In the genomic region with DNA sequence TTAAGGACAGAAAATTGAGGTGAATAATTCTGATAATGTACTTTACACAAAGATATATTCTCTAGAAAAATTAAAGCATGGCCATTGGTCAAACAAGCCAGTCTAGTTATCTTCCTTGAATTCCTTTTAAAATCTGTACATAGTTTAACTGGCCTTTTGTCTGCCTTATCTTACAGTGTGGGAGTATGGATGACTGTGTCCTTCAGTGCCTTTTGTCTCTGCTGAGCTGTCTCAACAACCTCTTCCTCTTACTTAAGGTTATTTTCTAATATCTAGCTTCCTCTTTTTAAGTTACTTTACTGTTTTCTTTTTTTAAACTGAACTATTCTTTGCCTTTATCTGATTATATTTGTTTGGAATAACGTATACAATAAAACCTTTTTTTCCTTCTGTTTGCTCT, we compare ENCODE assay signal across 38 mouse cellular contexts. TPM values are rescaled to one million over a fixed set of nuclear protein-coding genes. Genes with fewer than 3 reads are reported as not detected.
DNase-seq lines count a peak whose midpoint lies in the region; ATAC-seq and TF ChIP-seq lines count a peak whose summit lies in the region.
"Had no signal": no experiment of that assay in that cellular context is flagged by ENCODE, and none has a peak within 500 bp of the region (broad histone marks: within the 10 kb centered on the region; RNA-seq: fewer than 3 reads in every experiment).

No protein-coding gene starts in this region.

- H3K4me1 ChIP-seq in spleen, adult 2 months (ENCODE audit: control insufficient read depth, insufficient read depth, insufficient read length), result peaks cover 3% of the 10 kb centered on the region
- H3K4me1 ChIP-seq: embryonic facial prominence, embryonic 10.5 days; embryonic facial prominence, embryonic 13.5 days; forebrain, embryonic 13.5 days; heart, embryonic 10.5 days; heart, embryonic 13.5 days had no signal

- H3K4me3 ChIP-seq in spleen, adult 2 months (ENCODE audit: extremely low read depth, insufficient read depth, insufficient read length), result no peak overlapping the region
- H3K4me3 ChIP-seq: embryonic facial prominence, embryonic 10.5 days; embryonic facial prominence, embryonic 13.5 days; erythroblast, embryonic 14.5 days; forebrain, embryonic 13.5 days; heart, adult 2 months; heart, embryonic 10.5 days; heart, embryonic 13.5 days had no signal

- WGBS in spleen, adult 2 months, result 85% methylated on average over 1 of the region's 1 CpGs

- peaks cover 30% of the 10 kb centered on the region for H3K36me3 ChIP-seq in spleen, adult 2 months (ENCODE audit: control insufficient read depth, insufficient read depth, low read length)
- peaks cover 12% of the 10 kb centered on the region for H3K36me3 ChIP-seq in splenic B cell, adult 2 months (ENCODE audit: control insufficient read depth, insufficient read depth, low read length, poor library complexity, severe bottlenecking)

- H3K27ac ChIP-seq in spleen, adult 2 months (ENCODE audit: insufficient read depth, low read length), result 0 out of 2 replicates have a peak overlapping the region, but pooled peaks have one; percentile 12
- H3K27ac ChIP-seq: embryonic facial prominence, embryonic 10.5 days; embryonic facial prominence, embryonic 13.5 days; forebrain, embryonic 13.5 days; heart, adult 2 months; heart, embryonic 10.5 days; heart, embryonic 13.5 days; hindbrain, embryonic 14.5 days; hindbrain, postnatal 0 days had no signal

- no peak for TF ChIP-seq POLR2A in spleen, adult 2 months (IDR thresholded peaks at IDR 0.05; ENCODE audit: low read depth, low read length)

- no peaks in the 10 kb centered on the region for H3K27me3 ChIP-seq in spleen, adult 2 months (ENCODE audit: control insufficient read depth, insufficient read depth, low read length)
- no peaks in the 10 kb centered on the region for H3K27me3 ChIP-seq in splenic B cell, adult 2 months (ENCODE audit: control insufficient read depth, insufficient read depth, low read length, poor library complexity, severe bottlenecking)
- H3K27me3 ChIP-seq: embryonic facial prominence, embryonic 13.5 days; forebrain, embryonic 13.5 days; heart, embryonic 13.5 days had no signal

- ATAC-seq in granulocyte monocyte progenitor cell, adult 5-6 weeks (replicated peaks; ENCODE audit: poor library complexity, severe bottlenecking), result peak; percentile 84
- ATAC-seq: CD4-positive, CD25-positive, alpha-beta regulatory T cell, adult 4 months; forebrain, embryonic 13.5 days; forebrain, embryonic 16.5 days; hindbrain, postnatal 0 days; inflammation-experienced regulatory T-cells, adult 6 months; intestine, embryonic 16.5 days had no signal

- DNase-seq in spleen, adult 2 months (ENCODE audit: low read depth in 1 of 2, low spot score in 2 of 2), result no peak
- no peak for DNase-seq in spleen, postnatal 10 days (ENCODE audit: low spot score in 2 of 2)
- peak; percentile 61 for DNase-seq in MEL-GATA-1-ER (ENCODE audit: extremely low read depth, low read depth)
- peak; percentile 31 for DNase-seq in splenic B cell, adult 2 months (ENCODE audit: low read depth, low spot score)
- DNase-seq in kidney, postnatal 10 days, result no peak
- no peak for DNase-seq in cerebellum, adult 18-20 months
- no peak for DNase-seq in frontal cortex, postnatal 25 days (ENCODE audit: low spot score in 2 of 2)
- DNase-seq: adrenal gland, adult 2 months; adrenal gland, postnatal 14 days; cerebellum, adult 11-12 months; cerebellum, adult 9-10 months; cerebellum, postnatal 25 days; embryo, embryonic 11 days; gastrocnemius, postnatal 25 days; heart, adult 2 months; heart, postnatal 14 days; heart, postnatal 4 days had no signal

- TF ChIP-seq CTCF in spleen, adult 2 months (IDR thresholded peaks at IDR 0.05; ENCODE audit: extremely low read depth, insufficient read depth, insufficient read length, insufficient replicate concordance), result no peak

RNA-seq across cellular contexts. Expression of a gene that starts 48.0 kb away (rescaled TPM):
- polyA plus RNA-seq in spleen, adult 2 months (2012; rRNA removed), result not detected in 2 replicates
- not detected in 2 replicates for total RNA-seq in granulocyte monocyte progenitor cell, adult 5-6 weeks (2014; fragmentation: Nextera tagmentation)
- not detected in 2 replicates for total RNA-seq in granulocyte monocyte progenitor cell, adult 5-6 weeks (2017)
- total RNA-seq: adrenal gland, adult 2 months; adrenal gland, postnatal 14 days; adrenal gland, postnatal 4 days; gastrocnemius, adult 8-10 months; gastrocnemius, postnatal 25 days; heart, adult 2 months; heart, postnatal 14 days; heart, postnatal 4 days; hindbrain, postnatal 0 days had no signal
- polyA plus RNA-seq: adrenal gland, adult 2 months; brain, embryonic 14.5 days; C2C12; CD4-positive, CD25-positive, alpha-beta regulatory T cell, adult 4 months; cortical plate, adult 2 months; embryonic facial prominence, embryonic 10.5 days; embryonic facial prominence, embryonic 13.5 days; erythroblast, embryonic 14.5 days; forebrain, embryonic 13.5 days; forebrain, embryonic 16.5 days; gonadal fat pad, adult 2 months; heart, adult 2 months; heart, embryonic 10.5 days; heart, embryonic 13.5 days; heart, embryonic 16.5 days; hindbrain, embryonic 11.5 days; hindbrain, embryonic 14.5 days; hindbrain, postnatal 0 days; inflammation-experienced regulatory T-cells, adult 6 months; intestine, embryonic 16.5 days had no signal

RNA-seq across cellular contexts. Expression of a gene that starts 48.3 kb away (rescaled TPM):
- polyA plus RNA-seq in spleen, adult 2 months (2012; rRNA removed), result 33.6 and 38.9 TPM in 2 replicates
- total RNA-seq in granulocyte monocyte progenitor cell, adult 5-6 weeks (2014; fragmentation: Nextera tagmentation), result 61.0 and 119 TPM in 2 replicates
- 117 and 145 TPM in 2 replicates for total RNA-seq in granulocyte monocyte progenitor cell, adult 5-6 weeks (2017)

Comparison
In these comparisons a context has a peak if more than half of its experiments do, and no peak if none do; other contexts are left out.
1. DNase-seq: peak in MEL-GATA-1-ER (single experiment) and splenic B cell, adult 2 months (single experiment); none in spleen, adult 2 months (0 of 2), spleen, postnatal 10 days (0 of 2), kidney, postnatal 10 days (single experiment), cerebellum, adult 18-20 months (0 of 2) and frontal cortex, postnatal 25 days (0 of 2).